15 mouse cellular contexts compared by ENCODE assay signal in the genomic region with DNA sequence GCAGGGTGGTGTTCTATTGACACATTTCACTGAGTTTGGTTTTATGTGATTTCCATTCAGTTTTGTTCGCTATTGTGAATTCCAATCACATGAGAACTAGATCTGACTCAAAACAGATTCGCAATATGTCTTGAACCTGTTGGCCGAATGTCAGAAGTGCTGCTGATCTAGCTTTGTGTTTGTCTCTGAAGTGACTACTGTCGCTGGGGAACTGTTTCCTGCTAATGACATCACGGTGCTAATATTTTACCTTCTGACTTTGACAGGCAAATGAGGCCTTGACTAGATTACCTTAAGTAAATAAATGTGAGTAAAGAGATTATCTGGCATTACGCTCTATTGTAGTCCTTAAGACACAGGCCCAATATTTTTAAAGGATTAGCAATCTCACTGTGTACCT.
"Had no signal": no experiment of that assay in that cellular context is flagged by ENCODE, and none has a peak within 500 bp of the region (broad histone marks: within the 10 kb centered on the region; RNA-seq: fewer than 3 reads in every experiment).

No protein-coding gene starts in this region.

- H3K27ac ChIP-seq: neural tube, embryonic 13.5 days; neural tube, embryonic 15.5 days; stomach, embryonic 15.5 days had no signal

- H3K4me2 ChIP-seq: neural tube, embryonic 13.5 days; neural tube, embryonic 15.5 days; stomach, embryonic 15.5 days had no signal

- H3K36me3 ChIP-seq: neural tube, embryonic 13.5 days; neural tube, embryonic 15.5 days; stomach, embryonic 15.5 days had no signal

- H3K4me1 ChIP-seq: neural tube, embryonic 13.5 days; neural tube, embryonic 15.5 days; stomach, embryonic 15.5 days had no signal

- H3K9ac ChIP-seq: neural tube, embryonic 13.5 days; neural tube, embryonic 15.5 days; stomach, embryonic 15.5 days had no signal

- DNase-seq: retina, postnatal 1 day; right cerebral cortex, adult 18-20 months; right cerebral cortex, postnatal 14 days; right cerebral cortex, postnatal 25 days; right cerebral cortex, postnatal 4 days; spleen, adult 18-20 months; thymus, adult 18-20 months; thymus, adult 2 months; thymus, postnatal 14 days; thymus, postnatal 25 days; thymus, postnatal 36 days; thymus, postnatal 4 days had no signal

- H3K4me3 ChIP-seq: neural tube, embryonic 13.5 days; neural tube, embryonic 15.5 days; stomach, embryonic 15.5 days had no signal

- H3K9me3 ChIP-seq: neural tube, embryonic 13.5 days; neural tube, embryonic 15.5 days; stomach, embryonic 15.5 days had no signal

- H3K27me3 ChIP-seq: neural tube, embryonic 13.5 days; neural tube, embryonic 15.5 days had no signal
